Mouse (Mus musculus) testis, adult 2 months (tissue): ENCODE results near the gene Zfr.

Experiments used
- CTCF ChIP-seq: fragments of 200-500 bp; IDR thresholded peaks from 2 replicates; pipeline ENCODE4 v1.5.1; 2012; ENCODE audit warnings: low read depth, mild to moderate bottlenecking, inconsistent platforms, low read length, moderate library complexity; ENCODE audit not compliant: control insufficient read depth, insufficient read depth, insufficient replicate concordance
- POLR2A ChIP-seq: fragments of 200-500 bp; IDR thresholded peaks from 2 replicates; pipeline ENCODE4 v1.6.1; 2012; ENCODE audit warnings: low read depth, mild to moderate bottlenecking, inconsistent platforms, low read length, moderate library complexity; ENCODE audit not compliant: control insufficient read depth

GRCm38 (mm10) chr15:12134546-12134945, 16.9 kb downstream of the Zfr start:
- TF ChIP-seq CTCF (no peak), POLR2A (no peak)
